Mouse (Mus musculus) neutrophil, adult 65 days (primary cell): ENCODE data around the gene Olfr275. TPM values are rescaled to one million over a fixed set of nuclear protein-coding genes. Genes with fewer than 3 reads are reported as not detected.

ENCODE experiments used
- total RNA-seq: library from RNA; stranded (reverse); gene quantifications from 2 replicates; pipeline ENCODE4 v1.2.4, GENCODE M21; 2023

Olfr275 gene
- not detected in 2 replicates for total RNA-seq

DNA sequence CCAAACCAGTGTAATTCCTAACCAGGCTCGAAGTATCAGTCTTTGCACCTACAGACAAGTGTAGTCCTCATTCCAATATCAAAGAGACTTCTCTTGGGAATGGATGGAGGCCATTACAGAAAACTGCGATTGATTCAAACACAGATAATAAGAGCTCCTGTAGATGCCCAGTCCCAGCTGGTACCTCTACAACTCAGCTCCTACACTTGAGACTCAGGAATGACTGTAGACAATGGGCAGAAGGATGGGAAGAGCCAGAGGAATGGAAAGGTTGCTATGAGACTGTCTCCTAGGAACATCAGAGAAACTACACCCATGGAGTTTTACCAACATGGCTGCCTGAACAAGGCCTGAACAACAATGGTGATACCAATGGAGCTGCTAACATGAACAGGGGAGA lies at the start of gene Olfr275:
Olfr275 (plus strand) TSS at position 301 of the 400 bp plus-strand sequence.

GRCm38 (mm10) chr4:52859136-52859535 lies 44.7 kb downstream of the Olfr275 start, which contains the start of gene Olfr273:
Olfr273 (minus strand) TSS chr4:52859236.

Other genes with a start within 250 kb of the Olfr275 start
- not detected in 2 replicates for gene Toporsl, start 218.3 kb upstream of the Olfr275 start, total RNA-seq
- not detected in 2 replicates for gene Olfr273, start 44.6 kb downstream of the Olfr275 start, total RNA-seq
- not detected in 2 replicates for gene Olfr272, start 104.6 kb downstream of the Olfr275 start, total RNA-seq
- not detected in 2 replicates for gene Olfr270, start 149.9 kb downstream of the Olfr275 start, total RNA-seq
- not detected in 2 replicates for gene Nipsnap3a, start 174.7 kb downstream of the Olfr275 start, total RNA-seq
- gene Nipsnap3b, start 197.3 kb downstream of the Olfr275 start, total RNA-seq: 41.2 and 53.7 TPM in 2 replicates